Mouse (Mus musculus): ENCODE data around the gene Rnf213.

- no peak for TF ChIP-seq POLR2A (IDR thresholded peaks at IDR 0.05; ENCODE audit: insufficient read length, low read depth)
- TF ChIP-seq MYOG (IDR thresholded peaks at IDR 0.05; ENCODE audit: control insufficient read depth in 1 of 3, insufficient read depth in 1 of 3, insufficient read length in 2 of 3, low read depth in 2 of 3), result no peak
- no peak for TF ChIP-seq USF1 (IDR thresholded peaks at IDR 0.05; ENCODE audit: low read depth)
- no peak for TF ChIP-seq MAX (IDR thresholded peaks at IDR 0.05; ENCODE audit: low read depth)
- TF ChIP-seq POLR2AphosphoS2 (IDR thresholded peaks at IDR 0.05; ENCODE audit: insufficient read length, low read depth), result no peak
- TF ChIP-seq REST (IDR thresholded peaks at IDR 0.05; ENCODE audit: insufficient read depth, insufficient read length), result no peak
- TF ChIP-seq MYOD1 (IDR thresholded peaks at IDR 0.05; ENCODE audit: control insufficient read depth in 1 of 3, insufficient read length in 2 of 3, low read depth in 2 of 3), result no peak
Measured at GRCm38 (mm10) chr11:119514967-119515636, 122.2 kb downstream of the Rnf213 start.
